Mouse (Mus musculus): ENCODE results near the gene Sh3bgrl2. TPM values are rescaled to one million over a fixed set of nuclear protein-coding genes. Genes with fewer than 3 reads are reported as not detected.
A peak's percentile ranks its signal among the peaks of the same experiment; 100 is the strongest.

Gene Sh3bgrl2
- polyA plus RNA-seq, 1 experiment from 2014 or later = 27.4 TPM

DNA sequence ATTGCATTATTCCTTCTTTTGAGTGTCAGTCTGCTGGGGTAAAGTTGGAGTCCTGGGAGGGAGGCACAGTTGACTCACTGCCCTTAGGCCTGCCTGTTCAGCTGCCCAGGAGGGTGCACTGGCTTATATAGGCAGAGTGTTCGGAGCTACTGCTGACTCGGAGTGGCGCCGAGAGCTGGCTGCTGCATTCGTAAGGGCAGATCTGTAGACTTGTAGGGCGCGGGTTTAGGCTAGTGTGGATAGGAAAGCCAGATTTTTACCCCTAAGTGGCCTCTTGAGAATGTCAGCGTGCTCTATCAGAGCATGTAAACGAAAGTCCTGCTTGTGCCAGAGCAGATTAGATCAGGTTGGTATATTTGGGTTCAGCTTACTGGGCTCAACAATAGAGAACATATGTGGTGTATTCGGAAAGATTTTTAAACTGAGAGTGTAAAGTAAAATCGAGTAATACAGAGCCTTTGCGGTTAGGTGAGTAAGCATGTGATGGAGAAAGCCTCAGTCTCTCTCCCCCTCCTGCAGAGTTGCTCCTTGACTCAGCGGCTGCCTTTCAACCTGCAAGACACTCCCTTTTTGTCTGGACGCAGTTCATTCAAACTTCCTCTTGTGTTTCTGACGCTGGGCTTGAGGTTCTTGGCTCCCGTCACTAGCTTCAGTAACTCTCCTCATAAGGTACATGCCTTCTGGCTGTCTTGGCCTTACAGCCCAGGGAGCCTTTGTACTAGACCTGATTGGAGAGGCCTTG lies 15.9 kb downstream of the Sh3bgrl2 start:
- Histone ChIP-seq H3K4me2 (0 out of 2 replicates have a peak overlapping the region, but pooled peaks have one; percentile 8), H3K27me3 (replicated peaks) (no peaks in the 10 kb centered on the region), H3K9me3 (no peaks in the 10 kb centered on the region), H3K27ac (peak overlapping the region; percentile 72; the same call in 1 of the 2 replicates), H3K4me1 (peaks cover 18% of the 10 kb centered on the region; the same call in 1 of the 2 replicates), H3K36me3 (no peaks in the 10 kb centered on the region), H3K9ac (no peak overlapping the region), H3K4me3 (replicated peaks) (no peak overlapping the region)
- WGBS = 40% methylated on average over 16 of the region's 16 CpGs
- peak; percentile 27; the same call in 1 of the 2 replicates for ATAC-seq (ENCODE audit: insufficient read depth, low FRiP score, low read depth)

DNA sequence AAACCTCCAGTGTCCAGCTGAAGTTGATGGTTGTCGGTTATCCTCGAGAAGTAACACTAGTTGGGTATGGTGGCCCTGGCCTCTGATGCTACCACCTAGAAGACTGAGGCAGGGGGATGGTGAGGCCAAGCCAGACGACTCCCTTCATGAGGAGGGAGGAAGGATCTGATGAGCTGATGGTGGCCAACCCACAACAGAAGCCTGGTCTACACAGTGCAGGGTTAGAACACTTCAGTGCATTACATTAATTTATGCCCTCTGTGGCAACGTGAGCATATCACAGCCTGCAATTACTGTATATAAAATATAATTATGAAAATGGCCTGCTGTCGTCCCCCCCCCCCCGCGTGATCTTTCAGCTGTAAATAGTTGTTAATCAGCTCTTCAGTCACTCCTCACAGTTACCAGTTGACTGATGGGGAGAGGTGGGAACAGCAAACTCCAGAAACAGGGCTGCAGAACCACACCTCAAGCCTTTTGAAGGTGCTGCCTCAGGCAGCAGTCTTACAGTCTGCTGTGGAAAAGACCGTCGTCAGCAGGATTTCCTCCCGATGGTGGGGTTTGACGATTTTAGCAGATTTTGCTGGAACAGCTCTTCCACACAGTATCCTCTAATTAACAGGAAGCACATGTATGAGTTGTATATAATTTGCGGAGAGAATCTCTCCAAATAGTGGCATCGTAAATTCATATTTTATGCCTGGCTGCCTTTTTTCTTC lies 17.0 kb downstream of the Sh3bgrl2 start:
- H3K27ac ChIP-seq = no peak overlapping the region
- H3K9ac ChIP-seq = no peak overlapping the region
- no peaks in the 10 kb centered on the region for H3K36me3 ChIP-seq
- peaks cover 18% of the 10 kb centered on the region; the same call in 1 of the 2 replicates for H3K4me1 ChIP-seq
- H3K4me2 ChIP-seq = no peak overlapping the region
- ATAC-seq (ENCODE audit: insufficient read depth, low FRiP score, low read depth) = no peak
- 57% methylated on average over 13 of the region's 13 CpGs for WGBS
- H3K9me3 ChIP-seq = no peaks in the 10 kb centered on the region
- no peaks in the 10 kb centered on the region for H3K27me3 ChIP-seq (replicated peaks)
- H3K4me3 ChIP-seq (replicated peaks) = no peak overlapping the region

- 53% methylated on average over 6 of the region's 6 CpGs for WGBS
Observed at GRCm38 (mm10) chr9:83566141-83566540, 18.0 kb downstream of the Sh3bgrl2 start.

DNA sequence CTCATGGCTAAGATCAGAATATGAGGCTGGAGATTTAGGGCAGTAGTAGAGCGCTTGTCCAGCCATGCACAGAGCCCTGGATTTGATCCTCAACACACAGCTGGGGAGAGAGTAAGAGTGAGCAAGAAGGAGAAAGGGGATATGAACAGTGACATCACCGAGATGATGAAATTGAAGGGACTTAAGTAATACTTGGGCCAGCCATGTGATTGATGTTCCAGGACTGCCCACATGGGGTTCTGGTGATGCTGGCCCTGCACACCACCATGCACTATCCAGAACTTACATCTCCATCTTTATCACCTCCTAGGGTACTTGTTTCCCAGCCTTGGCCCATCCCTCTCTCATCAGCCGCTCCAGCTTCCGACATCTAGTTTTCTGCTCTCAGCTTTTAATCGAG lies 20.0 kb downstream of the Sh3bgrl2 start:
- Histone ChIP-seq H3K27ac (no peak overlapping the region), H3K27me3 (replicated peaks) (no peaks in the 10 kb centered on the region), H3K9ac (no peak overlapping the region), H3K4me3 (replicated peaks) (no peak overlapping the region), H3K36me3 (no peaks in the 10 kb centered on the region), H3K4me2 (no peak overlapping the region), H3K4me1 (peaks cover 16% of the 10 kb centered on the region; the same call in 1 of the 2 replicates), H3K9me3 (no peaks in the 10 kb centered on the region)
- no peak for ATAC-seq (ENCODE audit: insufficient read depth, low FRiP score, low read depth)
- WGBS = 88% methylated on average over 5 of the region's 5 CpGs

More at GRCm38 (mm10) chr9:83566141-83566540, 18.0 kb downstream of the Sh3bgrl2 start:
- Histone ChIP-seq H3K36me3 (no peaks in the 10 kb centered on the region), H3K4me2 (no peak overlapping the region), H3K27me3 (replicated peaks) (no peaks in the 10 kb centered on the region), H3K9me3 (no peaks in the 10 kb centered on the region), H3K9ac (no peak overlapping the region), H3K4me1 (peaks cover 15% of the 10 kb centered on the region; the same call in 1 of the 2 replicates), H3K4me3 (replicated peaks) (no peak overlapping the region), H3K27ac (no peak overlapping the region)
- no peak for ATAC-seq (ENCODE audit: insufficient read depth, low FRiP score, low read depth)

DNA sequence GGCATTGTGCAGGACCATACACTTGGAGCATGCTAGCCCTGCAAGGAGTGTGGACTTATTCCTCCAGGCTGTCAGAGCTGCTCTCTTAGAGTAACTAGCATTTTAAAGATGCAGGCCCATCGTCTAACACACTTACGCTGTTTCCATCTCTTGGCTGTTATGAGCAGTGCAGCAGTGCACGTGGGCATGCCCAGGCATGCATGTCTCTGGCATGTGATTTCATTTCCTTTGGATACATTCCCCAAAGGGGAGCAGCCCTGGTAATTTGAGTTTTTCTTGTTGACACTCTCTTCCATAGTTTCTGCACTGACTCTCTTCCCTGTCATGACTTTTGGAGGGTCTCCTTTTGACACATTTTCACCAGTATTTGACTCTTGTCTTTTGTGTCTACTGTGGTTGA lies 20.8 kb downstream of the Sh3bgrl2 start:
- no peaks in the 10 kb centered on the region for H3K9me3 ChIP-seq
- H3K4me2 ChIP-seq = no peak overlapping the region
- no peak overlapping the region for H3K9ac ChIP-seq
- no peak overlapping the region for H3K4me3 ChIP-seq (replicated peaks)
- H3K27ac ChIP-seq = no peak overlapping the region
- H3K27me3 ChIP-seq (replicated peaks) = no peaks in the 10 kb centered on the region
- no peak for ATAC-seq (ENCODE audit: insufficient read depth, low FRiP score, low read depth)
- peaks cover 15% of the 10 kb centered on the region; the same call in 1 of the 2 replicates for H3K4me1 ChIP-seq
- WGBS = 66% methylated on average over 3 of the region's 3 CpGs
- no peaks in the 10 kb centered on the region for H3K36me3 ChIP-seq

DNA sequence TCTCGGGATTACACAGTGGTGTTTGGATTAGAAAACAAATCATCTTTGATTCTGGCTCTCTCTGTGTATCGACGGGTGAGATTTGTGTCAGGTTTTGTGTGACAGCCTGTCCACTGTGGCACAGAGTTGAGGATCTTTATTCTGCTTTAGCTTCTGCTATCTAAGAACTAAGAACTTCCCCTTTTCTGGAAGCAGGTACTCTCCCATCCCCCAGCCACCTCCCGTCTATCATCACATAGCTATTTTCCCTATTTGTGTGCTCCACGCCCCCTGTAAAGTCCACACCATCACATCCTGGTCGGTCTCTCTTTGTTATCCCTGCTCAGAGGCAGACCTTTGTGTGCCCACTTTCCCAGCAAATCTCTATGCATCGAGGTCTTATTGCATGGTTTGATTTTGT lies 21.8 kb downstream of the Sh3bgrl2 start:
- Histone ChIP-seq H3K4me1 (peaks cover 12% of the 10 kb centered on the region; the same call in 1 of the 2 replicates), H3K9ac (no peak overlapping the region), H3K4me3 (replicated peaks) (no peak overlapping the region), H3K4me2 (no peak overlapping the region), H3K9me3 (no peaks in the 10 kb centered on the region), H3K27ac (no peak overlapping the region), H3K36me3 (no peaks in the 10 kb centered on the region), H3K27me3 (replicated peaks) (no peaks in the 10 kb centered on the region)
- WGBS = 56% methylated on average over 7 of the region's 7 CpGs
- ATAC-seq (ENCODE audit: insufficient read depth, low FRiP score, low read depth) = no peak

DNA sequence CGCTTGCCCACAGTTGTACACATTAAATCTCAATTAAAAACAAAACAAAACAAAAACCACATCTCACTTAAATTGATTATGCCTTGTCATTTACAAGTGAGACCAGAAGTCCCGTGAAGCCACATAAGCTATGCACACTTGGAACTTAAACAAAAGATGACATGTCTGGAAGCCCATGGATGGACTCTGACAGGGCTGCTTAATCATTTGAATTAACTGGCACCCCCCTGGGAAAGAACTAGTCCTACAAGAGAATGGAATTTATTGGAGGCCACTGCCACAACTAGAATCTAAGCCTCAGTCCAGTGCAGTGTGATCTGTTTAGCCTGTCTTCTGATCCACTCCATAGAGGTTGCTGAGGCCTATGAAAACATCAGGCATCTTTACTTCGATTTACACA lies 23.2 kb downstream of the Sh3bgrl2 start:
- Histone ChIP-seq H3K9me3 (no peaks in the 10 kb centered on the region), H3K27me3 (replicated peaks) (no peaks in the 10 kb centered on the region), H3K27ac (no peak overlapping the region), H3K4me2 (no peak overlapping the region), H3K4me1 (peaks cover 7% of the 10 kb centered on the region; the same call in 1 of the 2 replicates), H3K36me3 (no peaks in the 10 kb centered on the region), H3K4me3 (replicated peaks) (no peak overlapping the region), H3K9ac (no peak overlapping the region)
- 78% methylated on average over 3 of the region's 3 CpGs for WGBS
- ATAC-seq (ENCODE audit: insufficient read depth, low FRiP score, low read depth) = no peak

DNA sequence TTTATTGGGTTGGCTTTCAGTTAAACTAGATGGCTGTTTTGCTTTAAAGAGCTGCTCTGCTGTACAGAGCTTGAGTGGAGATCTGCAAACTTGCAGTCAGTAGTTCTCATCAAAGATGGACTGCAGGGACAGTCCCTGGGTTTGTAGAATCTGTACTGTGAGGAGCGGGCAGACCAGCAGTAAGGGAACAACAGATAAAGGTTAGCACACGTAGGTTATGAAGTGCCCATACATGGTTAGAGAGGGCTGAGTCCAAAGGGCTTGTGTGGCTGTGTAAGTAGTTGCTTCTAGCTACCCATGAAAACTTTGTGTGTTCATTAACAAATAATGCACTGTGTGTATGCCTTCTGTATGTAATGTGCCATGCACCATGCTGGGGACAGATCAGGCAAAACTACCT lies 24.2 kb downstream of the Sh3bgrl2 start:
- Histone ChIP-seq H3K4me2 (no peak overlapping the region), H3K9ac (no peak overlapping the region), H3K4me1 (peaks cover 7% of the 10 kb centered on the region; the same call in 1 of the 2 replicates), H3K27ac (no peak overlapping the region), H3K27me3 (replicated peaks) (no peaks in the 10 kb centered on the region), H3K36me3 (no peaks in the 10 kb centered on the region), H3K4me3 (replicated peaks) (no peak overlapping the region), H3K9me3 (no peaks in the 10 kb centered on the region)
- ATAC-seq (ENCODE audit: insufficient read depth, low FRiP score, low read depth) = no peak
- WGBS = 74% methylated on average over 2 of the region's 2 CpGs

DNA sequence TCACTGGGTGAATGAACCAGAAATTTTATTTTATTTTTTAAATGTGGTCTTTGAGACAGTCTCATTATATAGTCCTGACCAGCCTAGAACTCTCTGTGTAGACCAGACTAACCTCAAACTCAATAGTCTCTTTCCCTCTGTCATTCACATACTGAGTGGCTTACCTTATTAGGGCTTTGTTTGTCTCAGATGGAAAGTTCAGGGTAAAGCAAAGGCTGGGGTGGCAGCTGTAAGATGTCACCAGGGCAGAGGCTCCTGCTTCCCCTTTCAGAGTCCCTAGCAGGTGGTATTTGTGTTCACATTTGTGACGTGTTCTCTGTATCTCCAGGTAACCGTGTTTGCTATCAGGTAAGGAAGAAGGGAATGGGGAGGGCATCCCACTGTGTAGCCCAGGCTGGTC lies 24.7 kb downstream of the Sh3bgrl2 start:
- Histone ChIP-seq H3K27ac (peak overlapping the region; percentile 22; the same call in 1 of the 2 replicates), H3K27me3 (replicated peaks) (no peaks in the 10 kb centered on the region), H3K4me1 (peaks cover 7% of the 10 kb centered on the region; the same call in 1 of the 2 replicates), H3K9ac (no peak overlapping the region), H3K9me3 (no peaks in the 10 kb centered on the region), H3K4me2 (no peak overlapping the region), H3K36me3 (no peaks in the 10 kb centered on the region), H3K4me3 (replicated peaks) (no peak overlapping the region)
- no peak for ATAC-seq (ENCODE audit: insufficient read depth, low FRiP score, low read depth)
- WGBS = 30% methylated on average over 2 of the region's 2 CpGs

GRCm38 (mm10) chr9:83573588-83573987 lies 25.5 kb downstream of the Sh3bgrl2 start:
- Histone ChIP-seq H3K27ac (peak overlapping the region; percentile 22; the same call in 1 of the 2 replicates), H3K27me3 (replicated peaks) (no peaks in the 10 kb centered on the region), H3K4me2 (no peak overlapping the region), H3K36me3 (no peaks in the 10 kb centered on the region), H3K4me3 (replicated peaks) (no peak overlapping the region), H3K9ac (no peak overlapping the region), H3K4me1 (peaks cover 7% of the 10 kb centered on the region; the same call in 1 of the 2 replicates), H3K9me3 (no peaks in the 10 kb centered on the region)
- 28% methylated on average over 2 of the region's 2 CpGs for WGBS
- no peak for ATAC-seq (ENCODE audit: insufficient read depth, low FRiP score, low read depth)

GRCm38 (mm10) chr9:83575403-83575802 lies 27.3 kb downstream of the Sh3bgrl2 start:
- Histone ChIP-seq H3K27me3 (replicated peaks) (no peaks in the 10 kb centered on the region), H3K27ac (no peak overlapping the region), H3K4me1 (peaks cover 7% of the 10 kb centered on the region; the same call in 1 of the 2 replicates), H3K9me3 (no peaks in the 10 kb centered on the region), H3K4me3 (replicated peaks) (no peak overlapping the region), H3K4me2 (no peak overlapping the region), H3K36me3 (no peaks in the 10 kb centered on the region), H3K9ac (no peak overlapping the region)
- ATAC-seq (ENCODE audit: insufficient read depth, low FRiP score, low read depth) = no peak
- WGBS = 77% methylated on average over 4 of the region's 4 CpGs
